Mouse (Mus musculus) liver, embryonic 15.5 days (tissue): ENCODE data around the gene Cited4. TPM values are rescaled to one million over a fixed set of nuclear protein-coding genes. Genes with fewer than 3 reads are reported as not detected.

Experiments used
- ATAC-seq: fragments of 200-750 bp; cut with Nextera tagmentation; 2 replicates; pipeline ENCODE4 v1.8.0; 2017; ENCODE audit warnings: moderate number of reproducible peaks, mild to moderate bottlenecking, moderate library complexity; ENCODE audit not compliant: insufficient read depth
- H3K27ac ChIP-seq: fragments of 300-500 bp; sonication (generic); replicated peaks from 2 replicates; pipeline ENCODE4 v1.5.1; 2015; ENCODE audit warnings: mild to moderate bottlenecking, inconsistent platforms
- H3K27me3 ChIP-seq: fragments of 300-500 bp; sonication (generic); 2 replicates; pipeline ENCODE4 v1.6.1; 2015; ENCODE audit warnings: mild to moderate bottlenecking, inconsistent platforms
- H3K36me3 ChIP-seq: fragments of 300-500 bp; sonication (generic); replicated peaks from 2 replicates; pipeline ENCODE4 v1.6.1; 2015; ENCODE audit warnings: moderate library complexity, mild to moderate bottlenecking, inconsistent platforms
- H3K4me1 ChIP-seq: fragments of 300-500 bp; sonication (generic); replicated peaks from 2 replicates; pipeline ENCODE4 v1.6.1; 2015; ENCODE audit warnings: inconsistent platforms
- H3K4me2 ChIP-seq: fragments of 300-500 bp; sonication (generic); 2 replicates; pipeline ENCODE4 v1.6.1; 2015; ENCODE audit warnings: moderate library complexity, mild to moderate bottlenecking, inconsistent platforms
- H3K4me3 ChIP-seq: fragments of 300-500 bp; sonication (generic); replicated peaks from 2 replicates; pipeline ENCODE4 v1.5.1; 2015; ENCODE audit warnings: mild to moderate bottlenecking, inconsistent platforms
- H3K9ac ChIP-seq: fragments of 300-500 bp; sonication (generic); 2 replicates; pipeline ENCODE4 v1.6.1; 2015; ENCODE audit warnings: moderate library complexity, mild to moderate bottlenecking, inconsistent platforms
- H3K9me3 ChIP-seq: fragments of 300-500 bp; sonication (generic); replicated peaks from 2 replicates; pipeline ENCODE4 v1.6.1; 2016; ENCODE audit warnings: inconsistent platforms
- WGBS: fragments of 180-500 bp; shearing (Covaris S2); methylation state at CpG from one replicate; pipeline ENCODE4 v1.1.7; 2015; ENCODE audit warnings: mixed read lengths; ENCODE audit not compliant: insufficient replicate concordance; 5-methylcytosine and 5-hydroxymethylcytosine counted together
- polyA plus RNA-seq: library from polyadenylated mRNA; unstranded; fragments of >200 nt; fragmentation: Nextera tagmentation; extraction: Ambion mirVana; gene quantifications from 2 replicates; pipeline ENCODE4 v1.2.1, GENCODE M21; 2015

Gene Cited4
- 78.5 and 82.8 TPM in 2 replicates for polyA plus RNA-seq

DNA sequence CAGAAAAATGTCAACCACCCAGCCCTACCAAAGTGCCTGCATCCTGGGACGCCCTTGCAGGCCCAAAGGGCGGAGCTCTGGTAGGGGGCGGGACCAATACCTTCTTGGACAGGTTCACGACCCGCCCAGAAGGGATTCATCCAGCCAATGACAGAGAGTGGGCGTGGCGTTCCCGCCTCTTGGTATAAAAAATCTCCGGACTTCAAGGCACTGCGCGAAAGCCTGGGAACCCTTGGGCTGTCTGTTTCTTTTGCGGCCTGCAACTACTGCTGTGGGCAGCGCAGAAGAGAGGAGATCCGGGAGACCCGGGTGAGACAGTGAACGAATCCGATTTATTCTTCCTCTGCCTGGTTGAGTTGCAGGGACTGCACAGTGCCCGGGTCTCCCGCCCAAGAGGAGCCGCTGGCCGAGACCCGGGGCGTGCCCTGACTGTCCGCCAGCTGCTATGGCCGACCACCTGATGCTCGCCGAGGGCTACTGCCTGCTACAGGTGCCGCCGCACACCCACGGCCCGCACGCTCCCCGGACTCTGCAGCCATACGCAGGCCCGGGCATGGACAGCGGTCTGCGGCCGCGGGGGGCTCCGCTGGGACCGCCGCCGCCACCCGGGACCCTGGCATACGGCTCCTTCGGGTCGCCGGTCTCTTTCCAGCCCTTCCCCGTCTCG lies at the start of gene Cited4:
Gene Cited4 (plus strand): TSS at position 215 of the 667 bp plus-strand sequence.
- H3K9me3 ChIP-seq, result no peaks in the 10 kb centered on the region
- H3K4me1 ChIP-seq, result peaks cover 81% of the 10 kb centered on the region
- peak within 1 kb of the TSS; percentile 94 for H3K4me2 ChIP-seq
- under 1% methylated on average over 50 of the region's 50 CpGs for WGBS
- no peaks in the 10 kb centered on the region for H3K27me3 ChIP-seq
- ATAC-seq, result peak; percentile 82
- H3K9ac ChIP-seq, result peak within 1 kb of the TSS; percentile 92
- H3K4me3 ChIP-seq, result peak within 1 kb of the TSS; percentile 91
- peak within 1 kb of the TSS; percentile 93 for H3K27ac ChIP-seq
- H3K36me3 ChIP-seq, result no peaks in the 10 kb centered on the region

DNA sequence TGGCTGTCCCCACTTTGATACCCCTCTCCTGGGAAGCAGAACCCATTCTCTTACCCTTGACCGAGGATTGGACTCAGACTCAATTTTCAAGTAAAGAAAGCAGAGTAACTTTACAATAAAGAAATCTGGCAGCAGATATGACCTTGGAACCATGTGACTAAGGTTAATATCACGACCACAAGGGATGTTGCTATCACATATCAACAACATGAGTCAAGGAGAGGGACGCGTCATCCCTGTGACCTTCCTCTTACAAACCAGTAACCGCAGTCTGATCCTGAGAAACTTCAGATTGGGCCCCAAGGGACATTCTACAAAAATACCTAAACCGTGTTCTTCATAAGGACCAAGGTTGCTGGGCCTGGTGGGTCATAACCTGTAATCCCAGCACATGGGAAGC lies 38.6 kb upstream of the Cited4 start:
- Histone ChIP-seq H3K4me3 (no peak overlapping the region), H3K9ac (no peak overlapping the region), H3K4me2 (no peak overlapping the region), H3K36me3 (no peaks in the 10 kb centered on the region), H3K27ac (no peak overlapping the region), H3K4me1 (peaks cover 60% of the 10 kb centered on the region), H3K9me3 (no peaks in the 10 kb centered on the region), H3K27me3 (no peaks in the 10 kb centered on the region)
- WGBS, result 52% methylated on average over 6 of the region's 6 CpGs
- ATAC-seq, result no peak

DNA sequence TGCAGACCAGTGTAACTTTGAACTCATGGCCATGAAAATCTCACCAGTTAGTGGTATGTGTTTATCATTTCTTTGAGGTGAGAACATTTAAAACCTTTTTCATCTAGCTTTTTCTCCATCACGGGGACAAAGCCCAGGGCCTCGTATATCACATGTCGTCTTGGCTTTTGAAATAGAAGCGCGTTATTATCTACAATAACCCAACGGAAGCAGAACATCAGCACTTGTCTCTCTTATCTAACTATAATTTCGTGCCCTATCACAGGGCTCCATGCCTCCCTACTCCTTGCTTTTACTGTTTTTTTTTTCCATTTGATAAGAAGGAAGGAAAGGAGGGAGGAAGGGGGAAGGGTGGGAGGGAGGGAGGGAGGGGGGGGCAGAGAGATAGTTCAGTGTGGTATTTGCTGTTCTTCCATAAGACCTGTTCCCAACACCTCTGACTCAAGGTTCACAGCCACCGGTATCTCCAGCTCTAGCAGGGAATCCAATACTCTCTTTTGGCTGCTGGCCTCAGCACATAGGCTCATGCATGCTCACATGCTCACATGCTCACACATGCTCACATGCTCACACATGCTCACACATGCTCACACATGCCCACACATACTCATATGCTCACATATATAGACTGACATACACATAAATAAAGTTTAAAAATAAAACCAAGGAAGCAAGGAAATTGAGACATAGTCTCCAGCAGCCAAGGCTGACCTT lies 36.0 kb upstream of the Cited4 start:
- Histone ChIP-seq H3K4me1 (peaks cover 80% of the 10 kb centered on the region), H3K9me3 (no peaks in the 10 kb centered on the region), H3K4me3 (no peak overlapping the region), H3K27me3 (no peaks in the 10 kb centered on the region), H3K4me2 (peak overlapping the region; percentile 16; the same call in 1 of the 2 replicates), H3K9ac (no peak overlapping the region), H3K27ac (peak overlapping the region; percentile 91), H3K36me3 (no peaks in the 10 kb centered on the region)
- peak; percentile 72 for ATAC-seq
- WGBS, result 10% methylated on average over 8 of the region's 8 CpGs

DNA sequence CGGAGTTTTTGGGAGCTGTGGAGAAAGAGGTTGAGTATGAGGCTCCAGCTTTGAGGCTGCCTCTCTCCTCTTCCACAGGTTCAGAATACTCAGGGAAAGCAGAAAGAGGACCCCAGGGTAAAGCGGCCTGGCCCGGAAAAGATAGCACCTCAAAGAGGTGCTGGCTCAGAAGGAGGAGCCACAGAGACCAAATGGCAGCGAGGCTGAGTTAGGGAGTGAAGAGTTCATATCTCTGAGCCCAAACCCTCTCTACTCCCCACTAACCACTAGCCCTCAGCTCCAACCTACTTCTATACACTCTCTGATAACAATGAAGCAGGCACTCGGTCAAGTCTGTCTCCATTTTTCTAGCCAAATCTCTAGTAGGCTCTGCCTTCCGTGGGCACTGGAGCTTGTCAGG lies 34.5 kb upstream of the Cited4 start:
- H3K9me3 ChIP-seq, result no peaks in the 10 kb centered on the region
- peak overlapping the region; percentile 91 for H3K27ac ChIP-seq
- no peaks in the 10 kb centered on the region for H3K27me3 ChIP-seq
- peak overlapping the region; percentile 46 for H3K4me2 ChIP-seq
- 0 out of 2 replicates have a peak overlapping the region, but pooled peaks have one; percentile 6 for H3K4me3 ChIP-seq
- peak; percentile 90 for ATAC-seq
- no peaks in the 10 kb centered on the region for H3K36me3 ChIP-seq
- WGBS, result 15% methylated on average over 6 of the region's 6 CpGs
- peaks cover 69% of the 10 kb centered on the region for H3K4me1 ChIP-seq
- H3K9ac ChIP-seq, result peak overlapping the region; percentile 28

DNA sequence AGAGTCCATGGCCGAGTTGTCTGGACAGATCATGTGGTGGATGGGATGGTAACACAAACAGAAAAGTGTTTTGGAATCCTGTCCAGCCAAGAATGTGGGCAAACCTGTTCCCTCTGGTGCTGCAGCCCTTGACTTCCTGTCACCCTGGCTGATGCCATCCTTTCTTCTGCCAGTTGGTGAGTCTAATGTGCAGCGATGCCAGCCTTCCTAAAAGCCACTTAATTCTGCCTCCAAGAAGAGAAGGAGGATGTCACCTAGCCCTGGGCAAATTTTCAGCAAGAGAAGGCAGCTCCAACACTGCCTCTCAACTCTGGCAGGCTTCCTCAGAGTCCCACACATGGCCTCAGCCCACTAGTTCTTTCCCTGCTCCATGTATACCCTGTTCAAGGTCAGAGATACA lies 31.0 kb upstream of the Cited4 start:
- Histone ChIP-seq H3K4me3 (no peak overlapping the region), H3K9ac (no peak overlapping the region), H3K36me3 (no peaks in the 10 kb centered on the region), H3K27ac (no peak overlapping the region; the same call in 1 of the 2 replicates), H3K9me3 (no peaks in the 10 kb centered on the region), H3K4me1 (peaks cover 44% of the 10 kb centered on the region), H3K27me3 (no peaks in the 10 kb centered on the region), H3K4me2 (no peak overlapping the region)
- no peak for ATAC-seq
- WGBS, result 76% methylated on average over 2 of the region's 2 CpGs

DNA sequence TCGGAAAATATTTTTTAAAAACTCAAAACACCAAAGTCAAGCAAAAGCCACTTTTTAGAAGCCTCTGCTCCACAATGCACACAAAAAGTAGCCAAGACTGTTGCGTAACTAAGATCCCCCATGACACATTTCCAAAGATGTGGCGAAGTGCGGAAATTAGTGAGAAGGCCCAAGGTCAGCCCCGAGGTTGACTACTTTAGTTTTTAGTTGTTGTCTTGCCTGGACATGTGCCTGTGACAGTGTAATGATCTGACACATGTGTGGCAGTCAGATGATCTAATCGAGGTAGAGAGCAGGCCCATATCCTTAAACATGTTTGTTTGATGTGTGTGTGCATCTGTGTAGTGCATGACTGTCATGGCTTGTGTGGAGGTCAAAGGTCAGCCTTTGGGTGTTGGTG lies 24.4 kb upstream of the Cited4 start:
- H3K4me2 ChIP-seq, result no peak overlapping the region
- H3K27ac ChIP-seq, result no peak overlapping the region
- no peak overlapping the region for H3K4me3 ChIP-seq
- H3K9ac ChIP-seq, result no peak overlapping the region
- H3K4me1 ChIP-seq, result no peaks in the 10 kb centered on the region
- peaks cover 8% of the 10 kb centered on the region; the same call in 1 of the 2 replicates for H3K27me3 ChIP-seq
- no peaks in the 10 kb centered on the region for H3K36me3 ChIP-seq
- ATAC-seq, result no peak
- WGBS, result 80% methylated on average over 6 of the region's 6 CpGs
- no peaks in the 10 kb centered on the region for H3K9me3 ChIP-seq

DNA sequence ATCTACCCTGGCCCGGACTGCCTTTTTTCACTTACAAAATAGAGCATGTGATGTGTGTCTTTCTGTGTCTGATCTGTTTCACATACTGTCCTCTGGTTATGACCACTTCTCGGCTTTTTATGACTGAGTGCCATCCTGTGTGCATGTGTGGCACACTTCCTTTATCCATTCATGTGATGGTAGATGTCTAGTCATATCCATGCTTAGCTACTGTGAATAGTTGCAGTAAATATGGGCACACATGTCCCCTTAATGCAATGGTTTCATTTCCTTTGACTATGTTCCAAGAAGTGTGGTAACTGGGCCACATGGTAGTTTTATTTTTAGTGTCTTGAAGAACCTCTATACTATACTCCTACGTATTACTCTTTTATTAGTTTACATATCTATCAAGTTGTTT lies 22.5 kb upstream of the Cited4 start:
- no peak overlapping the region for H3K4me2 ChIP-seq
- H3K27ac ChIP-seq, result no peak overlapping the region
- H3K36me3 ChIP-seq, result no peaks in the 10 kb centered on the region
- 71% methylated on average over 3 of the region's 3 CpGs for WGBS
- no peak for ATAC-seq
- H3K4me1 ChIP-seq, result peaks cover 11% of the 10 kb centered on the region
- H3K27me3 ChIP-seq, result peaks cover 28% of the 10 kb centered on the region
- H3K4me3 ChIP-seq, result no peak overlapping the region
- H3K9me3 ChIP-seq, result no peaks in the 10 kb centered on the region
- H3K9ac ChIP-seq, result no peak overlapping the region

DNA sequence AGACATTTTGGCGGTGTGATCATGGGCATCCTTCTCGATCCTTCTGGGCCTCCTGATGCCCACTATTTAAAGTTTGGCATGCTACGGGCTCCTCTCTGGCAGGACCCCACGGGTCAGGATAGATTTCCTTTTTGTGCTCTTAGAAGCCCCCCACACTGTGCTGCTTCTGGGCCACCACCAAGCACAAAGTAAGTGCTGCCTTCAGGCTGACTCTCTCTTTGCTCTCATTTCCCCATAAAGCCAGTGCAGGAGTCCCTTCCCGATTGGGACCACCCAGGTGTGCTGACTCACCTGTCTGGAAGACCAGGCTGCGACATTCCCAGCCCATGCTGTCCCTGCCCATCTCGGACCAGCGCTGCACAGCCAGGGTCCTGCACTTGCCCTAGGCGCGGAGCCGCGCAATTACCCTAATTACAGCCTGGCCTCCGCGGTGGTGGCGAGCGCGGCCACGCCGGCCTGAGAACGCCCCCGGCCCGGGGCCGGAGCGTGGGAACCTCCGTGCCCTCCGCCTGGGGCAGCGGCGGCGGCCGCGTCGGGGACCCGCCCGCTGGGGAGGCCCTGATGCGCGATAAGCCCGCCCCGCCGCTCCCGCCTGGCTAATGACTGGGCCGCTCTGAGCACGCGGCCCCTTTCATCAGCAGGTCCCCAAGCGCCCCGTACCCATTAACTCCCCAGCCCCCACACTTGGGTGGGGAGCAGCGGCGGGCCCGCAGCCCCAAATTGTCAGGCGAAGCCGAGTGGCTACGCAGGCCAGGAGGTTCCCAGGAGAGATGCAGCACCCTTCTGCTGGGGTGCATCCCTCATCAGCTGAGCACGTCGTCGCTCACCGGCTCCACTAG lies 16.8 kb upstream of the Cited4 start:
- H3K27ac ChIP-seq, result peak overlapping the region; percentile 24; the same call in 1 of the 2 replicates
- peaks cover 30% of the 10 kb centered on the region for H3K4me1 ChIP-seq
- H3K9me3 ChIP-seq, result no peaks in the 10 kb centered on the region
- H3K4me2 ChIP-seq, result peak overlapping the region; percentile 91
- H3K27me3 ChIP-seq, result peaks cover 63% of the 10 kb centered on the region
- H3K4me3 ChIP-seq, result peak overlapping the region; percentile 57
- ATAC-seq, result peak; percentile 90
- no peaks in the 10 kb centered on the region for H3K36me3 ChIP-seq
- H3K9ac ChIP-seq, result peak overlapping the region; percentile 60
- 4% methylated on average over 55 of the region's 55 CpGs for WGBS

DNA sequence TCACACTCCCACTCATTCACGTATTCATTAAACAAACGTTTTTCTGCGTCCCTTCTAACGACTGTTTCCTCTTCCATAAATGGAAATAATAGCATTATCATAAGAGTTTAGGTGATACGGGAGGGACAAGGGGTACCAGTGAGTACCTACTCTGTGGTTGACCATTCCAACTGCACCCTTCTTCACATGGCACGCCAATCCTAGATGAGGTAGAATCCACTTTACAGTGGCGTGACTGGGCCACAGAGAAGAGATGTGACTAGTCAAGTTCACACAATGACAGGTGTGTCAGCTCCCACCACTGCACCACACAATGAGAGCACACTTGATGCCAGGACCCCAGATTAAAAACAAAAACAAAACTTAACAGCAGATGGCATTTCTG lies 16.2 kb upstream of the Cited4 start:
- peaks cover 64% of the 10 kb centered on the region for H3K27me3 ChIP-seq

DNA sequence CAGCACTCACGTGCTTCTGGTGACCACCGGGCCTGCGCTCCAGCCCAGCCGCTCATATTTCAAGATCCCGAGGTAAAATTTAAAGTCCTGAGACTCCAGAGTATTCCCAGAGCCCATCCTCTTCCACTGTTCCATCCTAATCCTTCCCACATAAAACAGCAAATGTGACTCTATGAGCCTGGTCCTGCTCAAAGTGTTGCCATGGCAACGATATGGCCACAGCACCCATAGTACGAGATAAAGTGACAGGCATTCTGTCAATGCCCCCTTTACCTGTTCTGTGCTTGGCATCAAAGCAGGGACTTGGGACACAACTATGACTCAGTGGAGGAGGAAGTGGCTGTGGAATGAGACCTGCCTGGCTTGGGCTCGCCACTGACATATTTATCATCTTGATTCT lies 10.5 kb upstream of the Cited4 start:
- no peaks in the 10 kb centered on the region for H3K9me3 ChIP-seq

More for the DNA sequence above, 16.2 kb upstream of the Cited4 start:
- 23% methylated on average over 7 of the region's 7 CpGs for WGBS
- H3K4me1 ChIP-seq, result peaks cover 30% of the 10 kb centered on the region
- H3K27ac ChIP-seq, result 0 out of 2 replicates have a peak overlapping the region, but pooled peaks have one; percentile 2
- no peaks in the 10 kb centered on the region for H3K9me3 ChIP-seq
- H3K9ac ChIP-seq, result peak overlapping the region; percentile 60
- 0 out of 2 replicates have a peak, but pooled peaks have one; percentile 9 for ATAC-seq
- H3K36me3 ChIP-seq, result no peaks in the 10 kb centered on the region
- H3K4me2 ChIP-seq, result peak overlapping the region; percentile 91
- peak overlapping the region; percentile 57 for H3K4me3 ChIP-seq

DNA sequence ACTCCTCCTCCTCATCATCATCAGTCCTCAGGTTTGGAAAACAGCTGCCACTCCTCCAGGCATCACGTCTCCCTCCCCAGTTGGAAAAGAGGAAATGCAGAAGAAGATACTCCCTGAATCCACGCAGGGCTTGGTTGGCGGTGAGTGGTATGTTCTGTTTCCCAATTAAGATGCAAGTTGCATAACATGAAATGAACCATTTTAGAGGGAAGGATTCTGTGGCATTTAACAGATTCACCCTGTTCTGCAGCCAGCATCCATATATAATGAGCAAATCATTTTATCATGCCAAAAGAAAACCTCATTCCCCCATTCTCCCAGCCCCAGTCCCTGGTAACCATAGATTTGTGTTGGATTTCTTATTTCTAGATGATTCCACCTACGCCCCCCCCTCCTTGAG lies 5.9 kb upstream of the Cited4 start:
- Histone ChIP-seq H3K36me3 (no peaks in the 10 kb centered on the region), H3K9me3 (no peaks in the 10 kb centered on the region), H3K4me3 (no peak overlapping the region), H3K27ac (no peak overlapping the region), H3K9ac (no peak overlapping the region), H3K27me3 (peaks cover 5% of the 10 kb centered on the region), H3K4me1 (peaks cover 32% of the 10 kb centered on the region), H3K4me2 (no peak overlapping the region)
- 52% methylated on average over 4 of the region's 4 CpGs for WGBS
- no peak for ATAC-seq

More for the DNA sequence above, 10.5 kb upstream of the Cited4 start:
- H3K27ac ChIP-seq, result no peak overlapping the region
- no peak overlapping the region for H3K4me2 ChIP-seq
- no peaks in the 10 kb centered on the region for H3K4me1 ChIP-seq
- H3K36me3 ChIP-seq, result no peaks in the 10 kb centered on the region
- peaks cover 22% of the 10 kb centered on the region for H3K27me3 ChIP-seq
- no peak overlapping the region for H3K4me3 ChIP-seq
- no peak overlapping the region for H3K9ac ChIP-seq
- no peak for ATAC-seq
- 73% methylated on average over 8 of the region's 8 CpGs for WGBS
